Mouse (Mus musculus): ENCODE data around the gene Klhl31. TPM values are rescaled to one million over a fixed set of nuclear protein-coding genes. Genes with fewer than 3 reads are reported as not detected.

Klhl31 gene
- total RNA-seq, 4 experiments from 2014 or later = 0.04 to 0.07 TPM; not detected in 2

DNA sequence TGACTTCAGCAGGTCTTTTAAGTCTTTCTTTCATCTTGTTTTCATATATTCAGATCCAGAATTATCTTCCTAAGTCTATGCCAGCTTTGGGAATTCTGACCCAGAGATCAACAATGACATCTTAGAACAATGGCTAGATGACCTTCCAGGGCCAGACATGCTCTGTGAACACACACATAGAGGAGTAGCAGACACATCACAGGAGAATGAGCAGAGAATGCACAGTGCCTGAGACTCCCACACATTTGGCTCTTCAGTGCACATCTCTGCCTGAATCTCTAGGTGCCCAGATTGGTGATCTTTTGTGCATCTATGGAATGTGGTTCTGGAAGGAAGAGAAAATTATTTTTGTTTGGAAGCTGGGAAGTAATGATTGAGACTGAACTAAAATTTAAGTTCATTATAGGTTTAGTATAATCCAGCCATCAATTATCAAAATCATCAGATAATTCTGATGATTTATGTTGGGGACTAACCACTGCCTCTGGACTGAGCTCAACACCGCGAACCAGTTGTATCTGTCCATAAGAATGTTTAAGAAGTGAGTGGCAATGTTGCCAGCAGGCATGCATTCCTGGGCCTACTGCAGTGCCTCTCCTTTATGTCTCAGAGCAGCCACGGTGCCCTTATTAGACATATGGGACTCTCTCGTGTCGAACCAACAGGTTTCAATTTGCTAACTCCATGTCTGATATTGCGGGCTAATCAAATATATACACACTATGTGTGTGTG lies 12.8 kb upstream of the Klhl31 start:
- no peak for DNase-seq (ENCODE audit: low spot score in 2 of 2)

DNA sequence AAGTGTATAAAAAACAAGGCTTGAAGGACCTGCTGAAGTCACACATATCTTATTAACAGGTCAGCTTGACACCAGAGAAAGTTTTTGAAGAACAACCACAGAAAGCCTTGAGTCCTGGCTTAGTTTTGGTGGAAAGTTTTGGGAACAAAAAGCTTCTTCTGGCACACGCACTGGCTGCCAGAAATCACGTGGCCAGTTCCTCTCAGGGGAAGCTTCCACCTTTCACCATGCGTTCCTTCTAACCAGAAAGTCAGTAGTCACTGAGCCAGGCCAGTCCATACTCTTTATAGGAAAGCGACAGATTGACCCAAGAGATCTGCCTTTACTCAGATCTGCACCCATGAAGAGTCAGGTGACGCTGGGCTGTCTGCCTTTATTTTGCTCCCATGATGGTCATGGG lies 12.1 kb upstream of the Klhl31 start:
- no peak for DNase-seq (ENCODE audit: low spot score in 2 of 2)

- DNase-seq (ENCODE audit: low spot score in 2 of 2) = no peak
These were observed 7.6 kb upstream of the Klhl31 start for GRCm38 (mm10) chr9:77628676-77629075.

- no peak for DNase-seq (ENCODE audit: low spot score in 2 of 2)
These were observed 6.6 kb upstream of the Klhl31 start for GRCm38 (mm10) chr9:77629708-77630107.

DNA sequence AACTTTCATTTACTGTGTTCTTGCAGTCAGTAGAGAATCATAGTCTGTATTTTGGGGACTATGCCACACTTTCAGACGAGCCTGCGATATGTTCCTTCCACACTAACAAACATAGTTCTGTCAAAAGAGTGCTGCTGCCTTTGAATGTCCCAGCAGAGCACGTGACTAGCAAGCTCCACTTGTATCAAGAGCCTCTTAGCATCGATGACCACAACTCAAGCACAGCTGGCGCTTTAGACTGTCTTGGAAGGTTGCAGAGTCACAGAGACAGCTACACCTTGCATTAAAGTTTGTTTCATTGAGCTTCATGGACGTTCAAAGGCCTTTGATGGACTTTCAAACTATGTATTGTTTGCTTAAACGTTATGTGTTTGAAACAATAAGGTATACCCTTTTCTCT lies 5.5 kb upstream of the Klhl31 start:
- no peak for DNase-seq (ENCODE audit: low spot score in 2 of 2)

GRCm38 (mm10) chr9:77632432-77632831 lies 3.9 kb upstream of the Klhl31 start:
- DNase-seq (ENCODE audit: low spot score in 2 of 2) = no peak

DNA sequence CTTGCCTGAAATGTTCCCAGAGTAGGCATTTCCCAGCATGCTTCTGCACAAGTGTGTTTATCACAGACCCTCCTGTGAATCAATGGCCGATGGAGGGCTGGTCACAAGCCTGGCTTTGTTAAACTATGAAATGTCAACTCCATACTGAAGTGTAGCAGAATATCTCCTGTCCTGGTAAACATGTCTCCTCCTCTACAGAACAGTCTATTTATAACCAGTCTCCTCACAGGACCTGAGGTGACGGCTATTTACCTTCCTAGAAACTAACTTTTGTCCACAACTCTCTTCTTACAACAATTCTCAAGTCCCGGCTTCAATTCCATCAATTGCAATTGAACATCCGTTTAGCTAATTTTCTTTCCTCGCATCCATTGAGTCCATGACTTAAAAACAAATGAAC lies 297 bp upstream of the Klhl31 start:
- no peak for DNase-seq (ENCODE audit: low spot score in 2 of 2)

GRCm38 (mm10) chr9:77637357-77637756 lies 1.1 kb downstream of the Klhl31 start:
- DNase-seq (ENCODE audit: low spot score in 2 of 2) = no peak

DNA sequence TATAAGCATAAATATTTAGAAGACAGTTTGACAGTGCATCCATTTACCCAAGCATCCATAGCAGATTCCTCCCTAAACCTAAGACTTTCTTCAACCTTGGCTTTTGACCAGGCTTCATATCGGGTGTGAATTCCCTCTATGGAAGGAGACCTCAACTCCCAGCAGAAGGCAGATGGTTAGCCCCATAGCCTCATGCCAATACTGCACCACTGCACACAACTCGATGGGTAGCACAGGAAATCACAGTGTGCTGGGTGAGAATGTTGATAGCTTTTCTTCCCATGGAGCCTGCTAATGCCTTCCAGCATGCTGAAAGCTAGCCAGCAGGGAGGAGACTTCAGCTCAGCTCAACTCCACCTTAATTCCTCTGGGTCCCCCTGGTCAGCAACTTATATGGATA lies 8.9 kb downstream of the Klhl31 start:
- no peak for DNase-seq (ENCODE audit: low spot score in 2 of 2)

DNA sequence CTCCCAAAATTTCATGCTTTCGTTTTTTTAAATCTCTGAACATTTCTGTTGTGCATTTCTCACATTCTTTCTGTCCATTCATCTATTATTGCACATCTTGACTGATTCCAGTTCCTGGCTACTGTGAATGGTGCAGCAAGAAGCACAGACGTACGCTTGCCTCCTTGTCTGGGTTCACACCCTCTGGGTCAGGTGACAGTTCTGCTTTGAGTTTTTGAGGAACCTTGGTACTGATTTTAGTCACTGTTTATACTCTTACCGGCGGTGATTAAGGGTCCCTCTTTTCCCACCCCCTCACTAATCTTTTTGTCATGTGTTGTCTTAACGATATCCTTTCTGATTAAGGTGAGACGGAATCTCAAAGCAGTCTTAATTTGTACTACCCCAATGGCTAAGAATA lies 15.5 kb downstream of the Klhl31 start:
- no peak for DNase-seq (ENCODE audit: low spot score in 2 of 2)

GRCm38 (mm10) chr9:77653907-77654306 lies 17.6 kb downstream of the Klhl31 start:
- DNase-seq (ENCODE audit: low spot score in 2 of 2) = no peak

GRCm38 (mm10) chr9:77655181-77655934 lies 19.1 kb downstream of the Klhl31 start:
- DNase-seq (ENCODE audit: low spot score in 2 of 2) = peak; percentile 10 to 13

- peak; percentile 6 to 25 for DNase-seq (ENCODE audit: low spot score in 2 of 2)
These were observed 19.6 kb downstream of the Klhl31 start for GRCm38 (mm10) chr9:77655935-77656288.

DNA sequence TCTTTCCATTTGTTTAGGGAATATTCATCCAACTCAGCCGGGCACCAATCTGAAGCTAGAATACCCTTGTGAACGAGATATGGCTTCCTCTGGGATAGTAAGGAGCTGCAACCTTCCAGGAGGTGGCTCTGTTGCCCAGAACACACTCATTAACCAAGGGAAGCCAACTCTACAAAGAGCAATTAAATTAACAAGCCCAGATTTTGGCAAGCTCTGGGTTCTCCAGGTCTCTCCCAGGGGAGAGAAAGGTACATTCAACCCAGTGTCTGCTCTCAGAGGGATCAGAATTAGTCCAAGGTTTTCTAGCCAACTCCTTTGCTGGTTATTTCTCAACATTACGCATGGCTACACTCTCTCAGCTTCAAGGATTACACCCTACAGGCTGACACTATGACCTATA lies 26.6 kb downstream of the Klhl31 start:
- DNase-seq (ENCODE audit: low spot score in 2 of 2) = peak in 1 of 2 experiments; percentile 4

- no peak for DNase-seq (ENCODE audit: low spot score in 2 of 2)
These were observed 33.8 kb downstream of the Klhl31 start for GRCm38 (mm10) chr9:77670095-77670494.

- DNase-seq (ENCODE audit: low spot score in 2 of 2) = no peak
These were observed 34.7 kb downstream of the Klhl31 start for GRCm38 (mm10) chr9:77671004-77671403.

DNA sequence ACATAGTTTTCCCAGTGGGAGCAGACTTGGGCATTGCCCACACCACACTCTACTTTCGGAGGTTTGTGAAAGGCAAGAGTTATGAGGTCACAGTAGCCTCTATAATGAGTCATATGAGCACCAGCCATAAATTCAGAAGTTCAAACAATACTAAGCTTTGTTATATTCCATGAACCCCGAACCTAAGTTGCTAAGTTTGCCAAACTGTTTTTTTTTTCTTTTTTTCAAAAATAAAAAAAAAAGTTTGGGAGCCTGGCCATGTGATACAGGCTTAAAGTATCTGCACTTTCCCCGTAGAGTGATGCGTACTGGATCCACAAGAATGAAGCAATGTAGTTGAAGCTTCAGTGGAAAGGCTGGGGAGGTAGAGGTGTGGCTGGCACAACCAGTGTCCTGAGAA lies 36.9 kb downstream of the Klhl31 start:
- no peak for DNase-seq (ENCODE audit: low spot score in 2 of 2)

- DNase-seq (ENCODE audit: low spot score in 2 of 2) = no peak
These were observed 37.7 kb downstream of the Klhl31 start for GRCm38 (mm10) chr9:77673986-77674385.

DNA sequence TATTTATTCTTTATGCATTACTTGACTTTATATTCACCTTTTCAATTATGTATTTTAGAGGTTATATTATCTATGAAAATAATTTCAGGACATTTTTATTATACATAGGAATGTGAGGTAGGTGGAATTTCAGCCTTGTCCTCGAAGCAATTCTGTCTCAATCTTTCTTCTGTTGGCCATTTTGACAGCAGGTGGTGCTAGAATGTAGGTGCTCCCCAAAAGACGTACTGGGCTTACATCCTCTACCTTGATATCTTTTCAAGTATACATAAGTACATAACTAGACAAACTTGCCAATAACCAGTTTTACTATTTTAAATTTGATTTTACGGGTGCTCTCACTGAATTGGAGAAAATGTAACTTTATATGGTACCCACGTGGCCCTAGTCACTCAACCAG lies 48.6 kb downstream of the Klhl31 start:
- DNase-seq (ENCODE audit: low spot score in 2 of 2) = no peak

DNA sequence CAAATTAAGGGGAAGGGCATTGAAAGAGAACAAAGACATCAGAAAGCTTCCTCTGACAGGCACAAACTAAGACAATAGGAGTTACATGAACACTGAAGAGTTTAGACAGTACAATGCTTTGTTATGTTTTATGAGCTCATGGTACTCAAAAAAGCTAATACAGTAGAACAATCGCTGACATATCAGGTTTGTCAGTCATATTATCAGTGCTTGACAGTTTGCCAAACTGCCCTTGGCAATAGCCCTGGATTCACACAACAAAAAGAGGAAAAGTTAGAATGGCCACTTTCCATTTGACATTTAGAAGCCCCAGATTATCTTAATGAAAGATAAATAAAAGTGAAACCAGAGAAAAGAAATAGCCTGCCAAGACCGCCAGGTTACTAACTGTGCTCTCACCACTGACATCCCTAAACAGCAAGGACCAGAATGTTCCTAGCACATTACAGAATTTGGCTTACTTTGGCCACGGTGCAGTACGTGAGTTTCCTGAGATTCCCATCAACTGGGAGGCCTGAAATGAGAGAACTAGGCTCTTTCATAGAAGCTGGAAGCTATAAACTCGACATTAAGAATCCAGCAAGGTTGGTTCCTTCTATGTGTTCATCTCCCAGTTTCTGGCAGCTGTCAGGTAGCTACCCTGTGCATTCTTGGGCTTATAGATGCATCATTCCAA lies 49.7 kb downstream of the Klhl31 start:
- no peak for DNase-seq (ENCODE audit: low spot score in 2 of 2)

DNA sequence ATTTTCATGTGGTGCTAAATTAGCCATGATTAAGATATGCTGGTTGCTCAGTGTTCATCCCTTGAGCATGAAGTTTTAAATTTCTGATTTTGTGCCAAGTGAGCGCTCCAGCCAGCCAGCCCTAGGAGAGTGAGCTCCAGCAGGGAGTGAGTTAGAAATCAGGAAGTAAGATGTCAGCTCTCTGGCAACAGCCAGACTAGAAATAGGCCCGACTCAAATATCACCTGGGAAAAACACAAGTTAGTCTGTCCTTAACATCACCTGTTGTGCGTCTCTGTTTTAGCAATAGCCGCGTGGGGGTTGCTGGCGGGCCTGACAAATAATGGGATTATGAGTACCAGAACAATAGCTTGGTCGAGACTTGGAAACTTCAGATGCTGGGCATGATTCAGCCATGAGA lies 56.4 kb downstream of the Klhl31 start:
- DNase-seq (ENCODE audit: low spot score in 2 of 2) = no peak

GRCm38 (mm10) chr9:77693405-77693804 lies 57.1 kb downstream of the Klhl31 start:
- no peak for DNase-seq (ENCODE audit: low spot score in 2 of 2)

DNA sequence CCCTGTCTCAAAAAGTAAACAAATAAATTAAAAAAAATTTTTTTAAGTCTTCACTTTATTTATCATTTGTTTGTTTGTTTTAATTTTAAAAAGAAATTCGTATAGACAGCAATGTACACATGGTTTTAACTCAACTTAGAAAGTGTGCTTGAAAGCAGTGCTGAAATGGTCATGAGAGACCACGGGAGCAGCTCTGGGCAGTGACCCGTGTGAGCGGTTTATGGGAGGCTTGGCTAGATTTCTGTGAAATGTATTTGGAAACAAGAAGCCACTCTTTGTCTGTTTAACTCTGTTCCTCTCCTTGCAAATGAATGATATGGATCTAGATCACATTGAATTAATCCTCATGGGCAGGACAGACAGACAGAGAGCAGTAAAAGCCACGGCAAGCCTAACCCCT lies 59.3 kb downstream of the Klhl31 start:
- no peak for DNase-seq (ENCODE audit: low spot score in 2 of 2)

Data from layer of hippocampus, adult 8-10 months (tissue).